Mouse (Mus musculus) embryo, embryonic 9.5 days (tissue): ENCODE measurements around the gene Rreb1.

Source experiments
- DNase-seq: peaks from one replicate; pipeline ENCODE4 v3.0.0-alpha.2; 2017; ENCODE audit errors: extremely low spot score

Rreb1 gene

DNA sequence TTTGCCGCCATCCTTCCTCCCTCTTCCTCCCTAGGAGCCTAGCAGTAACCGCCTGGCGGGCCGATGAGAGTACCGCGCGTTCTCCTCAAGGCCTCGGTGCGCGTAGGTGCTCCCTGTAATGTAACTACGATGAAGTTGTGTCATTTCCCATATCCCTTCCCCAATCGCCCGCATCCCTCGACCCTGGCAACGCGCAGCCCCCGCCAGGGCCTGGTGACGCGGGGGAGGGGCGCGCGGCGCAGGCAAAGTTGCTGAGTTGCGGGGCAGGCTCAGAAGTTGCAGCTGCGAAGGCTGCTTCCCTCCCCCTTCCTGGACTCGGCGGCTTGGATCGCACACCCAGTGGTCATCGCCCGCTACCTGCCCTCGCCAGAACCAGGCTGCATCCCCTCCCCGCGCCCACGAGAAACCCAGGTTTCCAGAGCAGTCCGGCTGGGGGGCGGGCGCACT is at the start of gene Rreb1:
Gene Rreb1, plus strand, starts transcription at position 254 of the 447 bp plus-strand sequence.
- DNase-seq = peak; percentile 65

DNA sequence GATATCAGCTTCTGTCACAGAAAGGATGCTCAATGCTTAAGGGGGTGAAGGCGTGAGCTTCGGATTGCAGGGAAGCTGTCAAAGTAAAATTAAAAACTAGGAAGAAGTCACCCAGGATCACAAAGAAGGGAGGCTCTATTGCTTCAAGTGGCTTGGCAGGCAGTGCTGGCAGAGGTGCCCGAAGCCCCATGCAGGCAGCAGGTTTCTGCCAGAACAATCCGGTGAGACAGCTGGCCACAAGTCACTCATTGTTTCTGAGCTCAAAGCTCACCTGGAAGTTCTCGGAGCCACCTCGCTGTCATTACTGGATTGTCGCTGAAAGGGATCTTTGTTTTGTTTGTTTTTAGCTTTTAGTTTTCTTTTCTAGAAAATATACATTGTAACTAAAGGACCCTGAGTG is 49.6 kb upstream of the Rreb1 start:
- DNase-seq = no peak

- DNase-seq = no peak
These were observed 46.1 kb upstream of the Rreb1 start for GRCm38 (mm10) chr13:37731914-37732693.

DNA sequence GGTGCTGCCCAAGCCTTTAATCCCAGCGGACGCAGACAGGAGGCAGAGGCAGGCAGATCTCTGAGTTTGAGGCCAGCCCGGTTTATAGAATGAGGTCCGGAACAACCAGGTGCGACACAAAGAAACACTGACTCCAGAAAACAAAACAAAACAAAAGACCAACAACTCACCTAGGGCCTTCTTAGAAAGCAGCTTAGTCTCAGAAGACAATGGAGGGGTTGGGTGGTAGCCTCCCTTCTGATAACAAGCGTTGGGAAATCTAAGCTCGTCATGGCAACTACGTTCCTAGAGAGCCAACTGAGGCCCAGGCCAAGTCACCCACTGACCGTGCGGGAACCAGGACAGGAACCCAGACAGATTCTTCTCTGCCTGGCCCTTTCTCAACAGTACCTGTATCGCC is 43.7 kb upstream of the Rreb1 start:
- DNase-seq = no peak

DNA sequence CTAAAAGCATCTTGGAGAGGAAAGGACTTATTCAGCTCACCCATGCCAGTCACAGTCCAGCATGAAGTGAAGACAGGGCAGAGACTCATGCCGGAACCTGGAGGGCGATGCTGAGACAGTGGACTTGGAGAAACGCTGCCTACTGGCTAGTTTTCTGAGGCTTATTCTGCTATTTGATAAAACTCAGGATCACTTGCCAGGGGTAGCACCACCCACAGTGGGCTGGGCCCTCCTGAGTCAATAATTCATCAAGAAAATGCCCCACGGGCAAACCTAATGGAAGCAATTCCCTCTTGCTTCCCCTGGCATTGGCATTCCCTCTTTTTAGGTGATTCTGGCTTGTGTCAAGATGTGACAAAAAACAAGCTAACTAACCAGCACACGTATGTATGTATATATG is 38.1 kb upstream of the Rreb1 start:
- DNase-seq = no peak

- no peak for DNase-seq
These were observed 37.4 kb upstream of the Rreb1 start for GRCm38 (mm10) chr13:37740752-37741151.

GRCm38 (mm10) chr13:37742248-37742647 is 36.0 kb upstream of the Rreb1 start:
- DNase-seq = no peak

DNA sequence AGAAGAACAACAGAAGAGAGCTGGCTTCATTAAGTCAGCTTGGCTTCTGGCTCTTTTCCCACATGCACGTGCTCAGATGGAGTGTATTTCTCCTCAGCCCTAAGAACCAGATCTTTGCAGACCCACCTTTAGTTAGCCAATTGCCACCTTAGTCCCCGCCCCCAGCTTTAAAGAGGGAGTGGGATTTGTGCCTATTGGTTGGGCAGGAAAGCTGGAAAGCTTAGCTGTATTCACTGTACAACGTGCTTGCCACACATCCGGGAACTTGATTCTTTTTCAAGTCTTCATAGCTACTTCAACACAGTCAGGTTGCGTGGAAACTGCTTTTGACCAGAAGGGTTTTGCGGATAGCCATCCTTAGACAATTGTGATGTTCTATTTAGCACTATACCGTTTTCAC is 30.7 kb upstream of the Rreb1 start:
- DNase-seq = no peak

DNA sequence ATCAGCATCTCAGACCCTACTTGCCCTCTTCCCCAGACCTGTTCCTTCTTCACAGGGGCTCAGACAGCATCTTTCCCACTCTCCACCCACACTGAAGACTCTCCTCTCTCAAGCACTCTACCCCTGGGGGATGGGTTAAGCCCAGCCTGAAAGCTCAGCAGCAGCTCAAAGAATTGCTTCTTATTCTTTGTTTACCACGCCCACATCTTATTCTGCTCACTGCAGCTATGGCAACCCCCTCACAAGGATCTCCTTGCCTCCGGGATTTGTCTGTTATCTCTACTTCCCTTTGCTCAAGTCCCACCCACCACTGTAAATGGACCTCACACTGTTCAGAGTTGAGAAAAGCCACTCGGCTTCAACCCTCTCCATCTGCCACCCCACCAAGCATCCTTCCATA is 28.7 kb upstream of the Rreb1 start:
- DNase-seq = no peak

- DNase-seq = no peak
These were observed 26.8 kb upstream of the Rreb1 start for GRCm38 (mm10) chr13:37751154-37751950.

DNA sequence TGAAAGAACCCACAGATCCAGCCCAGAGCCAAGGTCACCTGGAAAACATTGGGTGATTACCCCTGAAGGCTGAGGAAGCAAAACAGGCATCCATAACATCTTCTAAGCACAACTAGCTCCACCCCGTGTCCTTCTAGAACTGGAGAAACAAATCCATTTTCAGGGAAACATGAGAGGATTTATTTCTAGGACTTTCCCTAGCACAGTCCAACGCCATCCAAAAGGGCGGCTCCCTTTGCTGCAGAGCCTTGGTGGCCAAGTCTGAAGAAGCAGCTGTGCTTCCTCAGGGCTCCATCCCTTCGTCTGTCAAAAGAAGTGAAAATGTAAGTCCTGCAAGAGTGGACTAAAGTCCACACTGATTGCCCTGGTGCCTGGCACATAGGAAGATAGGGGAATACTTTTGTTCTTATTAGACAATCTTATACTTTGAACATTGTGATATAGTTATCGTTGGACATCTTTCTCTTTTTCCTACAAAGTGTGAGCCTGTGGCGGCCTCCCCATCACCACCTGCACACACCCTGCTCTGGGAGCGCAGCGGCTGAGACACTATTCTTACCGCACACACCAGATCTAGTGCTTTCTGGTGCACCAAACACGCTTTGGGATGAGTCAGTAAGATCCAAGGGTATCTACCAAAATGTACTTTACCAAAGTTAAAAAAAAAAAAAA is 18.7 kb upstream of the Rreb1 start:
- no peak for DNase-seq

DNA sequence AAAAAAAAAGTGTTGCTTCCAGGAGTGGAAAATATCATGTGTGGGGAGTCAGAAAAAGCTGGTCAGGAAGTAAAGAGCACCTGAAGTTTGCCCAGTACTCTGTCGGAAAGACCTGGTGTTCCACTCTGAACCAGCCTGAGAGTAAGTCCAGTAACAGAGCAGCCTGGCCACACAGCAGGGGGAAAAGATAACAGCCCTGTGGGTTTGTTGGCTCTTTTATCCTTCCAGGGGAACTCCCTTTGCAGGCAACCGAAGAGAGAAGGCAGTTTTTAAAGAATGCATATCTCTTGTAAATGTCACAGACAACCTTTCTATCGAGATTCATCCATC is 18.2 kb upstream of the Rreb1 start:
- no peak for DNase-seq

- DNase-seq = no peak
These were observed 17.8 kb upstream of the Rreb1 start for GRCm38 (mm10) chr13:37760373-37760772.

GRCm38 (mm10) chr13:37760957-37761941 is 17.0 kb upstream of the Rreb1 start:
- DNase-seq = peak; percentile 56

- no peak for DNase-seq
These were observed 14.3 kb upstream of the Rreb1 start for GRCm38 (mm10) chr13:37763800-37764407.

GRCm38 (mm10) chr13:37769777-37770176 is 8.4 kb upstream of the Rreb1 start:
- DNase-seq = peak; percentile 17

DNA sequence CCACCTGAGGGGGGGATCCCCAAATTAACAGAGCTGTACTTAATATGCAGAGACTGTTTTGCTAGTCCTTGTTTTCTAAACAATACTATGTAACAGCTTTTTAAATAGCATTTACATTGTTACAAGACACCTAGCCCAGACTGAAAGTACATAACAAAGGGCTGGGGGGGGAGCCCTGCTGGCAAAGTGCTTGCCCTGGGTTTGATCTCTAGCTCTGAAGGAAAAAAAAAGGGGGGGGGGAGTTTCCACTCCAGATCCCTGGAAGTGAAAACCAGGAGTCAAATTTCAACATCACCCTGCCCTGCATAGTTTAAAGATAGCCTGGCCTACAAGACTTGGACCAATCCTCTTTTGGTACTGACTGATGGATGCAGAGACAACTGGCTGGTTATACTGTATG is 4.7 kb upstream of the Rreb1 start:
- DNase-seq = no peak

GRCm38 (mm10) chr13:37776675-37777074 is 1.5 kb upstream of the Rreb1 start:
- no peak for DNase-seq

DNA sequence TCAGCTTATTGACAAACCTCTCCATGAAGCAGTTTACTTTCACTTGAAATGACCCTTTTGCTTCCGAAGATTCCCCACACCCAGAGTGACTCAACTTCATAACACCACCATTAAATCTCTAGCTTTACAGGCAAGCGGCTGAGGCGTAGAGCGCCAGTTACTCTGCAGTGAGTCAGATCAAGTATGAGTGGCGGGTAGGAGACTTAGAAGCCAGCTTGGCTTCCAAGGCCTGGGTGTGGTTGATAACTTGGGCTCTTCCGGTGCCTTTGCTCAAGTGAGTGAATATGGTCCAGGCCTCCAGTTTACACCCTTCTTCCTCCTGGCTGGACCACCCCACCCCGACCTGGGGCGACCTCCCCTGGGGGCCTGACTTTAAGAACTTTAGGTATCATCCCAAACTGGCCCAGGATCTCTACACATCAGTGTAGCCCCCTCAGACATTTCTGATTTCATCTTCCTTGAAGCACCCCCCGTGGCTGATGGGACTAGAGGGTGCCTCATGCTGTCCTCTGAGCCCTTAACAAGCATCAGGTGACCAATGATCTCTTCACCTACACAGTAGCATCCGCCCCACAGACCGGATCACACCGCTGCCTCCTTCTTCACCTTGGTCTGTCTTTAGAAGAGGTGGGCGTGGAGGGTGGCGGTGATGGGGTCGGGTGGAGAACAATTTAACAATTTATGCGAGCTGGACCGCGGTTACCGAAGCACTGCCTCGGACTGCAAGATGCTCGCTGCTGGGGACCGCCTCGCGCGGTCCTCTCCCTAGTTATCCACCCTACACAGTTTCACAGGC is 651 bp upstream of the Rreb1 start:
- no peak for DNase-seq

DNA sequence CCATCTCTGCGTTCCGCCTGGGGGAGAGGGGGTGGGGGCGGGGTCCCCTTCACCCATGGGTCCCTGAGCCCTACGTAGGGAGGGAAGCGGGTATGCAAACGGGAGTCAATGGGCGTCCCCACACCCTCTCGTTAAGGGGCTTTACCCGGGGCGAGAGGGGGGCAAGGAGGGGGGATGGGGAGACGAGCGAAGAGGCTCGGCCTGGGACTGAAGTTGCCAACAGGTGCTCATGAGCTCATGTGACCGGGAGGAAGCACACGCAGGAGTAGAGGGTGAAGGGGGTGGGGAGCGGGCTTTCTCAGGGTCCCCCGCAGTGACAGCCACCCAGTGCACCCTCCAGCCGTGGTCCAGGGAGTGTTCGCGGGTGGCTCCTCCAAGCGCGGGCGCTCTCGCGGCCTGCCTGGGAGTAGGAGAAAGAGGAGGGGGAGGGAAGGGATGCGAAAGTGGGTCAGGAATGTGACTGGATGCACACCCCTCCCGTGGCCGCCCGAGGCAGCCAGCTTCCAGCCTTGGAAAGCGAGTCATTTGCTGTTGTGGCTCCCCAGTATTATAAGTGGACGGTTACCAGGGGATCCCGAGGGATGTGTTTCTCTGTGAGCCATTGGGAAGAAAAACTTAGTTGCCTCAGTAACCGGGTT is 513 bp downstream of the Rreb1 start:
- peak; percentile 35 for DNase-seq
